Mouse (Mus musculus) ES-CJ7 (cell line): ENCODE data around the gene Ehmt2.
"Not testable (repeated sequence)": the region's sequence is repeated elsewhere in the genome, so short reads cannot be mapped to it uniquely, and the experiment has no call there.

Experiments used
- DNase-seq: peaks from one replicate; pipeline ENCODE4 v3.0.0; 2011; ENCODE audit warnings: low read depth, low spot score

Ehmt2 gene

DNA sequence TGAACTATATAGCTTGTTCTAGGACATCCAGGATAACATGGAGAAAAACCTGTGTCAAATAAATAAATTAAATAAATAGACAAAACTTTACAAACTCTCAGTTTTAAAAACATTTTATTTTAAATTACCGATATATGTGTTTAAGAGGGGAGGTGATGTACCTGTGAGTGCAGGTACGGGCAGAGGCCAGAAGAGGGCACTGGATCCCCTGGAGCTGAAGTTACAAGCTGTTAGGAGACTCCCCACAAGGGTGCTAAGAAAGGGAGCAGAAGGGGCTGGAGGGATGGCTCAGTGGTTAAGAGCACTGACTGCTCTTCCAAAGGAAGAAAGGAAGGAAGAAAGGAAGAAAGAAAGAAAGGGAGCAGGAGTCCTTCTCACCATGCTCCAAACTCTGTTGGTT lies 6.9 kb upstream of the Ehmt2 start:
- DNase-seq, result peak; percentile 73

DNA sequence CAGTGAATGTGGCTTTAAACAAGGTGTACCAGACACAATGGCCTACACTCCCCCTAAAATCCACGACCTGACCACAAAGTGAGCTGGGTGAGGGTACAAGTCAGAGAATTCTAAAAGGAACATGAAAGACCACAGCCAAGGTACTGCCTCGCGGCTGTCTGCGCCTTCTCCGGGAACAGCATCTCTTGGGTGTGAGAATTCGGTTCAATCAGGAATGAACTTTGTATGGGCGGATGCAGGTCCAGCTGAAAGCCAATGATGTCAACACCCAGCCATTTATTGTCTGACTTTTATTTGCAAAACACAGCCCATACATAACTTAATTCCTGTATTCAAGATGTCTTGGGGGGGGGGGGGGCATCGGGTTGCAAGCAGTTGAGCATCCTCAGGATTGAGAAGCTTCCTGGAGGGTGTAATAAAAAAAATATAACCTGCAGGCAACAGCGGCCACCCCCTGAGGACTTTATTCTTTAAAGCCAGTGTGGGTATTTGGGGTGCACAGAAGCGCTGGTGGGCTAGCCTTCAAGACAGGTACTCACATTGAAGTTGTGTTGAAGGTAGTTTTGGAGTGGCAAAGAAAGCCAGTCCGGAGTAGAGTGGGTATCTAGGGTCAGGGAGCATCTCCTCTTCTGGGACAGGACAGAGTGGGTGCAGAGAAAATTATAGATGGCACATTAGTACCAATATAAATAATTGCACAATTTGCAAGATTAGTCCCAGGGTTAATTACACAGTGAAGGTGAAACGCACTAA lies 5.0 kb upstream of the Ehmt2 start:
- peak; percentile 71 for DNase-seq

DNA sequence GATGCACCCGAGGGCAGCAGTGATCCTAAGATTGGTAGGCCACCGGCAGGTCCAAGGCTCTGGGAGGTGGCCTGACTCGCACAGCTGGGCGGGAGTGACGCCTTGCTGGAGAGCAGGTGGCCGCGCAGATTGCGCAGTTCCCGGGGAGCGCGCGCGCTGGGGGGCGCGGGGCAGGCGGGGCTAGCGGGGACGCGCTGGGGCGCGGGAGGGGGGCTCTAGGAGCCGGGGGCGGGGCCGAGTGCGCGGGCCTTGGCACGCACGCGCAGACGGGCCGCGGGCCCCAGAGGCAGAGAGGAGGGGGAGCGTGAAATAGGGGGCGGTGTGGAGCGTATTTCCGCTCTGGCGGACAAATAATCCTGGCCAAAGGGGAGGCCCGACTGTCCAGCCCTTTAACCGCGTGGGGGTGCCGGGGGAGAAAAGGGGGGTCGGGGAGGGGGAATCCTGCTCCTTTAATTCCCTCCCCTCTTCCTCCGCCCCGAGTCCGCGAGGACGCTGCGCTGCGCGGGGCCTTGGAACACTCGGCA lies 4.1 kb upstream of the Ehmt2 start:
- DNase-seq, result peak; percentile 94

DNA sequence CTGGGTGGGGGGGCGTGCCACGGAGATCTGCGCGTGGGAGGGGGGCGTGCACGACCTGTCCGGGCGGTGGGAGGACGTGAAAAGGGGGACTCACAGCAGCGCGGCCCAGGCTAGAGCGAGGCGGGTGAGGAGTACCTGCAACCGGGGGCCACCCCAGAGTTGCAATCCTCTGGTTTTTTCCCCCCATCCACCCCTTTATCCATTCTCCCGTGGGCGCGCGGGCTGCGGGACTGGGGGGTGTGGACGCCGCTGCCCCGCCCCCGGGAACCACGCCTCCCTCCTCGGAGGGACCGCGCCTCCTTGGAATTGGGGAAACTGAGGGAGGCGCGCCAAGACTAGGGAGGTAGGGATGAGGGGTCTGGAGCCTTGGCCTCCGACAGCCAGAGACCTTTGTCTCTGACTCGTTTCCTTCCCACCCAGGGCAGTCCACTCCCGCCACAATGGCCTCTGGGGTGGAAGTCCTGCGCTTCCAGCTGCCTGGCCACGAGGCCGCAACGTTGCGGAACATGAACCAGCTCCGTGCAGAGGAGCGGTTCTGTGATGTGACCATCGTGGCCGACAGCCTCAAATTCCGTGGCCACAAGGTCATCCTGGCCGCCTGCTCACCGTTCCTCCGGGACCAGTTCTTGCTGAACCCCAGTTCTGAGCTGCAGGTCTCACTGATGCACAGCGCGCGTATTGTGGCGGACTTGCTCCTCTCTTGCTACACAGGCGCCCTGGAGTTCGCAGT lies 3.3 kb upstream of the Ehmt2 start:
- DNase-seq, result peak; percentile 50

DNA sequence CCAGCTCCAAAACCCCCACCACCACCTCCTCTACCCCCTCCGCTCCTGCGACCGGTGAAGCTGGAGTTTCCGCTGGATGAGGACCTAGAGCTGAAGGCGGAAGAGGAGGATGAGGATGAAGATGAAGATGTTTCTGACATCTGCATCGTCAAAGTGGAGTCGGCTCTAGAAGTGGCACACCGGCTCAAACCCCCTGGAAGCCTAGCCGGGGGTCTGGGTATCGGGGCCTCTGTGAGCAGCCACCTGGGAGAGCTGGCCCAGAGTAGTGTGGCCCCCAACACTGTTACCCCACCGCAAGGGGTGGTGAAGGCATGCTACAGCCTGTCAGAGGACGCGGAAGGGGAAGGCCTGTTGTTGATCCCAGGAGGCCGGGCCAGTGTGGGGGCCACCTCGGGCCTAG lies 2.5 kb upstream of the Ehmt2 start:
- DNase-seq, result no peak

DNA sequence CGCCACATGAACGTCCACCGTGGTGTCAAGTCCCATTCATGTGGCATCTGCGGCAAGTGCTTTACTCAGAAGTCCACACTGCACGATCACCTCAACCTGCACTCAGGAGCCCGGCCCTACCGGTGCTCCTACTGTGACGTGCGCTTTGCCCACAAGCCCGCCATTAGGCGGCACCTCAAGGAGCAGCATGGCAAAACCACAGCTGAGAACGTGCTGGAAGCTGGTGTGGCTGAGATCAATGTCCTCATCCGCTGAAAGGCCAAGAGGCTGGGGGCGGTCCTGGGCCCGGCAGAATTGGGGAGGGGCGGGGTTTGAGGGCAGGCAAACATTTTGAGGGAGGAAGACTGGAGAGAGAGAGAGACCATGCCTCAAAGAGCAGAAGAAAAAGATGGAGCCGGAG lies 1.9 kb upstream of the Ehmt2 start:
- DNase-seq, result peak; percentile 64

DNA sequence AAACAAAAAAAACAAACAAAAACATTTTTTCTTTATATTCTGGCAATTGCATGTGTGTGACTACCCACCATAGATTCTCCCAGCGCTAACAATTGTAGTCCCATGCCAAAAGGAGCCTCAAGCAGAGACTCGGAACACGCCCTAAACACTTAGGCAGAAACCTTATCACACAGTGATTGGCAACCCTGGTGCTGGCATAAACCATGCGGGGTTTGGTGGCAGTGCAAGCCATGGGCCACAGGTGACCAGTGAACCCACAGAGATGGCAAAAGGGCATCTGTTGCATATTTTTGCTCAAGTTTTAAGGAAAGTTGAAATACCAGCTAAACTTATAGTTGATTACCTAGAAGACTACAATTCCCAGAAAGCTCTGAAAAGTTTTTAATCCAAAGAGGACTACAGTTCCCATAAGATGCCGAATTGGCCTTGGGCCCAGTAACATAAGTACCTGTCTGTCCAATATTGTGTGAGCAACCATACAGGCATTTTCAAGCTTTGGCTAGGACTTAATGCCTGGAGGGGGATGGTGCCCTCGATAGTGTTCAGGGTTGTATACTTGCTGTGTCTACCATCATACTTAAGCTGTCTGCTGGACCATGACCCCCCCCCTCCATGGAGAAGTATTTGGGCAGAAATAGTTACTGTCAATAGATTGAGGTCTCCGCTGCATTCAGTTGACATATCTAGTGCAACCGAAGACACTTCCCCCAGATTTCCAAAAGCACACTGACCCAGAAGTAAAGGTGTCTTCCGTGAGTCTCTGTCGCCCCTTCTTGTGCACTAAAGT lies 703 bp upstream of the Ehmt2 start:
- DNase-seq, result no peak

DNA sequence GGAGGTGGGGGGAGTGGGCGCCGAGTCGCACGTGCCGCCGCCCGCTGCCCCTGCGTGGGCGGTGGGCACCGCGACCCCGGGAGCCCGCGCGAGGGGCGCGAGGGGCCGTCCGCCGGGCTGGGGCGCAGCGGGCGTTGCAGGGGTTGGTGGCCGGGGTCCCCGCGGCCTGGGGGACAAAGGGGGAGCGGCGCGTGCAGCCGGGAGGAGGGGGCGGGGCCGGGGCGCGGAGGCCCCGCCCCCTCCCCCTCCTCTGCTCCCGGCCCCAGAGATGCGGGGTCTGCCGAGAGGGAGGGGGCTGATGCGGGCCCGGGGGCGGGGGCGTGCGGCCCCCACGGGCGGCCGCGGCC lies 410 bp downstream of the Ehmt2 start:
- no peak for DNase-seq

DNA sequence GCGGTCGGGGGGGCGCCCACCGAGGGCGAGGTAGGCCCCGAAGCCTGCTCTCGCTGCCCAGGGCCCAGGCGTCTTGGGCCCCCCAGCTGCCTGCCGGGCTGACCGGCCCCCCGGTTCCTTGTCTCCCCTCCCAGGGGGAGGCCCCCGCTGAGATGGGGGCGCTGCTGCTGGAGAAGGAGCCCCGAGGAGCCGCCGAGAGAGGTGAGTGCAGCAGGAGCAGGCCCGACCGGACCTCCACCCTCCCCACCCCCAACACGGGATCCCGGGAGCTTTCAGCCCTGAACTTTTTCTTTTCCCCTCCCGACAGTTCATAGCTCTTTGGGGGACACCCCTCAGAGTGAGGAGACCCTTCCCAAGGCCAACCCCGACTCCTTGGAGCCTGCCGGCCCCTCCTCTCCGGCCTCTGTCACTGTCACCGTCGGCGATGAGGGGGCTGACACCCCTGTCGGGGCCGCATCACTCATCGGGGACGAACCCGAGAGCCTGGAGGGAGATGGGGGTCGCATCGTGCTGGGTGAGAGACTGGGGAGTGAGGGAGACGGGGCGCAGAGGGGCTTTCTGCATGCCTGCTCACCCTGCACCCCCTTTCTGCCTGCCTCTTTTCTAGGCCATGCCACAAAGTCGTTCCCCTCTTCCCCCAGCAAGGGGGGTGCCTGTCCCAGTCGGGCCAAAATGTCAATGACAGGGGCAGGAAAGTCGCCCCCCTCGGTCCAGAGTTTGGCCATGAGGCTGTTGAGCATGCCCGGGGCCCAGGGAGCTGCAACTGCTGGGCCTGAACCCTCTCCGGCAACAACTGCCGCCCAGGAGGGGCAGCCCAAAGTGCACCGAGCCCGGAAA lies 1.0 kb downstream of the Ehmt2 start:
- peak; percentile 27 for DNase-seq

DNA sequence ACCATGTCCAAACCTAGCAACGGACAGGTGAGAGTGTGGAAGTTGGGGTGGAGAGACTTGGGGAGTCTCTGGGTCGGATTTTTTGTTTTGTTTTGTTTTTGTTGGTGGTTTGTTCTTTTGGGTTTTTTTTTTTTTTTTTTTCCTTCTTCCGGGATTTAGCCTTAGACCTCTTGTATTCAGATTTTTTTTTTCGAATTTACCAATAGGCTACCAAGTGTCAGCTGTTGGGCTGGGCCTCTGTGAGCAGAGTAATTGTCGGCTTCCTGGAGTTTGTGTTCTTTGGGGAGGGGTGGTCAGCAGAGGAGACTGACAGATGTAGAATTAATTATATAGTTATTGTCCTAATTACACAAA lies 1.6 kb downstream of the Ehmt2 start:
- DNase-seq, result no peak

DNA sequence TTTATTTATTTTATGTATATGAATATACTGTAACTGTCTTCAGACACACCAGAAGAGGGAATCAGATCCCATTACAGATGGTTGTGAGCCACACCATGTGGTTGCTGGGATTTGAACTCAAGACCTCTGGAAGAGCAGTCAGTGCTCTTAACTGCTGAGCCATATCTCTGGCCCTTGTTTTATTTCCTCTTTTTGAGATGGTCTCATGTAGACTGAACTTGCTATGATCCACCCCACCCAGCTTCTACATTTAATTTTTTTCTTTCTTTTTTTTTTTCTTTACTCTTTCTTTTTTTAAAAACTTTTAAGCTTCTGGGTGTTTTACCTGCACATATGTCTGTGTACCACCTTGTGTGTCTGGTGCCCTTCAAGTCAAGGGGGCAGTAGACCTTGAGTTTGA lies 2.6 kb downstream of the Ehmt2 start:
- DNase-seq, result not testable (repeated sequence)

DNA sequence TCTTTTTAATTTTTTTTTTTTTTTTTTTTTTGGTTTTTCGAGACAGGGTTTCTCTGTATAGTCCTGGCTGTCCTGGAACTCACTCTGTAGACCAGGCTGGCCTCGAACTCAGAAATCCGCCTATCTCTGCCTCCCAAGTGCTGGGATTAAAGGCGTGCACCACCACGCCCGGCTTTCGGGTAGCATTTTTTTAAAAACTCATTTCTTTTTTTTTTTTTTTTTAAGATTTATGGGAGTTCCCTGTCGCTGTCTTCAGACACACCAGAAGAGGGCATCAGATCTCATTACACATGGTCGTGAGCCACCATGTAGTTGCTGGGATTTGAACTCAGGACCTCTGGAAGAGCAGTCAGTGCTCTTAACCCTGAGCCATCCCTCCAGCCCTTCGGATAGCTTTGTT lies 3.7 kb downstream of the Ehmt2 start:
- DNase-seq, result not testable (repeated sequence)

DNA sequence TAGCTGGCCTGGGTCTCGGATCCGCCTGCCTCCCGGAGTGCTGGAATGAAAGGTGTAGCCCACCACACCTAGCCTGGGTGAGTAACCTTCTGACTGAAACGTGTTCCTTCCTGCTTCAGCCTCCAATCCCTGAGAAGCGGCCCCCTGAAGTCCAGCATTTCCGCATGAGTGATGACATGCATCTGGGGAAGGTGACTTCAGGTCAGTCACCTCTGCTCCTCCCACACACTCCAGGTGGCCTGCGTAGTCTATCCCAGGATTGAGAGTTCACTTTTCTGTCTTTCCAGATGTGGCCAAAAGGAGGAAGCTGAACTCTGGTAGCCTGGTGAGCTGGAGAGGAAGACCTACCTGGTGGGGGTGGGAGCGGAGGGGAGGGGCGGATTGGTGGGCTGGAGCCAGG lies 4.6 kb downstream of the Ehmt2 start:
- peak; percentile 87 for DNase-seq

DNA sequence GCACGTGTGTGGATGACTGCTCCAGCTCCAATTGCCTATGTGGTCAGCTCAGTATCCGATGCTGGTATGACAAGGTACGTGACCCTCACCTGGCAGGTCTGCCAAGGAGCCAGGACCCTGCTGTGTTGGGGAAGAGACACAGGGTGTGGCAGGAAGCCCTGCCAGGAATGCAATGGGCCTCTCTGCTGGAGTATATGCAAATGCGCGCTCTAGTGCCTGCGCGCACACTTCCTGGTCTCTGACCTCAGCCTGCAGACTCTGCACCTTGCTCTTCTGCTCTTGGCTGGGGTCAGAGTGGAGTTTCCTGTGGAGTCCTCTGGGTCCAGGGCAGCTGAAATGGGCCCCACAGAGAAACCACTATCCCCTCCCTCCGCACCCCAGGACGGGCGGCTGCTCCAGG lies 12.7 kb downstream of the Ehmt2 start:
- DNase-seq, result peak; percentile 89

DNA sequence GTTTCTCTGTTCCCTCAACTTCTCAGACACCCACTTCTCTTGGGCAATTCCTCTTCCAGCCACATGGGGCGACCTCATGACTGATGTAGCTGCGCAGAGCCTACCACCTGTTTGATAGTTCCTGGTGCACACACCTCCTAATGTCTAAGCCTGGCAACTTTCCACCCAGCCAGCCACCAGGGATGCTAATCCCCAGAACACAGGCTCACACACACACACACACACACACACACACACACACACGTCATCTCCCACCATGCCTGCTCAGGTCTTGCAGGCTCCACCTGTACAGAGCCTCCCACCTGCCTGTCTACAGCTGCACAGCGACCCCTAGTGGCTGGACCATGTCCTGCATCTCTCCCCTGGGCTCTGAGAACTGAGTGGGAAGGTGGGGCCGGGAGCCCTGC lies 13.7 kb downstream of the Ehmt2 start:
- peak; percentile 91 for DNase-seq

DNA sequence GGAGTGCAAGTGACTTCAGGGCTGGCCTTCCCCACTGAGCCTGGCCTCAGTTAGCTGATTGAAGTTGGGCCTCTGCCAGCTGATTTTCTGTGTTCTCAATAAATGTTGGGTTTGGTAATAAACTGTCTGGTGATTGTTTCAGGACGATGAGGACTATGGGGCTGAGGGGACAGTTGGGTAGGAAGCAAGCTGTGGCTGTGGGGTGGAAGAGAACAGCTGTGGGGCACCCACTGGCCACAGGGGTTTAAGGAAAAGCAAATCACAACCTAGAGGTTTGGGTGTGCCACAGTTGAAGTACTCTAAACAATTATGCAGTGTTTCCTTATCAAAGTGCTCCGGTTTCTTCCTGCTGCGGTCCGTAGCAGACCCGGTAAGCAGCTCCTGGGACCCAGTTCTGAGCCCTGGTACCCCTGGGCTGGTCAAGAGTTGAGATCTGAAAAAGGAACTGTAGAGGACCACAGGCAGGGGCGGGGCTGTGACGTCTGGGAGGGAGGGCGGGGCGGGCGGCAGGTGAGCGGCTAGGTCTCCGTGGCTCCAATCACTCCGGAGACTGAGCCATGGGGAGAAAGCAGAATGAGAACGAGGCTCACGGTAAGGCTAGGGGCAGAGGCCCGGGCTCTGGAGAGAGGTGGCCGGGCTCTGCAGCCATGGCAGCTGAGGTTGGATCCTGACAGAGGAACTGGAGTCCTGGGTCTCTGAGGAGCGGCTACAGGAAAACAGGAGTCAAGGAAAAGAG lies 15.8 kb downstream of the Ehmt2 start, which contains the start of gene Slc44a4:
Gene Slc44a4 (plus strand): TSS at position 537 of the 736 bp plus-strand sequence.
- DNase-seq, result no peak

DNA sequence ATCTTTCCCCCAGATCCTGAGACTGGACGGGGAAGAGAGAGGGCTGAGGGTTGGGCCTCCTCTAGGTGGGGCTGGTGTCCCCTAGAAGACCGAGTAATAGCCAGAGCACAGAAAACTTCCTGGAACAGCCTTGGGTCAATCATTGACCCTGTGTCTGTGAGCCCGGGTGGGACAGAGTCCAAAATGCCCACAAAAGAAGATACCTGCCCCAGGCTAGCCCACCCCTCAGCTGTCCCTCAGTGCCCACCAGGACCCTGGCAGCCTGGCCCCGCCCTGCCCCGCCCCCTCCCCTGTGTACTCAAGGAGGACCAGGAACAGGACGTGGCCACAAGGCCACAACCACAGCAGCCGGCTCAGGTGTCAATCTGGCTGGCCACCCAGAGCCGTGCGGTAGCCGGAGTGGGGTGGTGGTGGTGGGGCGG lies 17.2 kb downstream of the Ehmt2 start:
- no peak for DNase-seq

DNA sequence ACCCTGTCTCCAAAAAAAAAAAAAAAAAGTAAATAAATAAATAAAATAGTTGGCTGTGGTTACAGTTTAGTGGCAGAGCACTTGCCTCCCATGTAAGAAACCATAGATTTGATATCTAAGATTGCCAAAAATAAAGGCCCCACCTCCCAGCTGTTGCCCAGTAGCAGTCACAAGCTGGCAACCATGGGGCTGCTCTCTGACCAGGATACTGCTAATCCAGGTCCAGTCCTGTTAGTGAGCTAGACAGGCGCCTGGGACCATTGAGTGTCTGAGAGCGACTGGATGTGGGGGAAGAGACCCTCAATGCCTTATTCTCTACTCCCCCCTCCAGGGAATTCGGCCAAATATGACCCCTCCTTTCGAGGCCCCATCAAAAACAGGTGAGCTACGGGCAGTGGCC lies 18.0 kb downstream of the Ehmt2 start:
- no peak for DNase-seq

DNA sequence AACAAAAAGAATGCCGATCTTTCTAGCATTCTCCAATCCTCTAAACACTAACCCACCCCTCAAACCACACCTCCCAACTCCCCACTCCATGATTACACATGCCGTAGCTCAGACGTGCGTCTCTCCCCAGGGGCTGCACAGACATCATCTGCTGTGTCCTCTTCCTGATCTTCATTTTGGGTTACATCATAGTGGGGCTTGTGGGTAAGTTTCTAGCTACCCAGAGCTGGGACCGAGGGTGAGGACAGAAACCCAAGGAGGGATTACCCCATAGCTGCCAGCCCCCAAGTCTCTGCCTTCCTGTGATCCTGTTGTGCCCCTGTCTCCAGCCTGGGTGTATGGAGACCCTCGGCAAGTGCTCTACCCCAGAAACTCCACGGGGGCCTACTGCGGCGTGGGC lies 18.9 kb downstream of the Ehmt2 start:
- no peak for DNase-seq

DNA sequence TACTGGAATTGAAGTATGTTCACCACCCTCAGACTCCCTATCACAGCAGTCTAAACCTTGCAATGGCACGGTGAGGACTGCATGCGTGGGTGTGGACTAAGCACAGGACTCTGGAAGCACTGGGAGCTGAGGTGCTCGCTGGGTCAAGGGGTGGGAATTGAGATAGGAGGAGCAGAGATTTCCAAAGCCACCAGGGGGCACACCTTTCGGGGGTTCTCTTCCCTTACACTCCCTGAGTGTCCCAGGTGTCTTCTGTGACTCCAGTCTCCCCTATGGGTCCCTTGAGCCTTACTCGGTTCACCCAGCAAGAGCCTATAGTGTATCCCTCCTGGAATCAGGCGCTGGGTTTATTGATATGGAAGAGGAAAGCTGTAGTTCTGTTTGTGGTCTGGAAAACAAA lies 24.7 kb downstream of the Ehmt2 start:
- DNase-seq, result peak; percentile 50

DNA sequence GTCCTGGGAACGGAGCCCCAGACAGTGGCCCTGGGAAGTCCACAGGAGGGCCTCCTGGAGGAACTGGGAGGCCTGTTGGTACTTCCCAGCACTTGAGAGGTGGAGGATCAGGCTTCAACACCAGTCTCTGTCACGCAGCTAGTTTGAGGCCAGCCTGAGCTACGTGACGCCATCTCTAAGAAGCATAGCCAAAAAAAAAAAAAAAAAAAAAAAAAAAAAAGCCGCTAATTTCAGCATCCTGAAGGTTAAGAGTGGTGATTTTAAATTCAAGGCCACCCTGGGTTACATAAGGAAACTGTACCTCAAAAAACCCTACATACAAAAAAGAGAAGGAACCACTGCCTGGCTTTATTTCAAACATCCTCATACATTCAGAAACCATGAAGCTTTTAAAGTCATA lies 26.0 kb downstream of the Ehmt2 start:
- no peak for DNase-seq
